Comparison of ENCODE assay signal across 12 mouse cellular contexts in the genomic region with DNA sequence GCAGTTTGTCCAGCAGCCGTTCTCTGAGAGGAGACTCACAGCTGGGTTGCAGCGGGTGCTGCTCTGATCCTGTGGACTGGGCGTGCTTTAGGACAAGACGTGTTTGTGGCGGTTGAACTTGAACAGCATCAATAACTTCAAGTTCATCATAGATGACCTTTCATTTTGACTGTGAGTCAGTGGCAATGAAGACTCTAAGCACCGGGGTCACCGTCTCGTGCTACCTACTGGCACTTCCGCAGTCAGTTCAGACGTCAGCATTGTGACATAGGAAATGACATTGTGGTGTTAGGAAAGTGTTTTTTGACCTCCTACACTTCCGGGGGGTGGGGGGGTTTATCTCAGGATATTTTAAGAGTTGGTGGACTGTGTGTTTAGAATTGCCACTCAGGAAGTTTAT.
DNase-seq lines count a peak whose midpoint lies in the region; ATAC-seq lines count a peak whose summit lies in the region.
"Had no signal": no experiment of that assay in that cellular context is flagged by ENCODE, and none has a peak within 500 bp of the region (broad histone marks: within the 10 kb centered on the region; RNA-seq: fewer than 3 reads in every experiment).

No protein-coding gene starts in this region.

- no peak for ATAC-seq in hindbrain, embryonic 13.5 days (ENCODE audit: low FRiP score)
- ATAC-seq in hindbrain, embryonic 16.5 days: no peak

- H3K27ac ChIP-seq in hindbrain, embryonic 13.5 days: no peak overlapping the region
- no peak overlapping the region for H3K27ac ChIP-seq in hindbrain, embryonic 16.5 days (ENCODE audit: low read depth, low read length)
- H3K27ac ChIP-seq: embryonic facial prominence, embryonic 12.5 days; heart, embryonic 15.5 days; kidney, postnatal 0 days had no signal

- H3K27me3 ChIP-seq in hindbrain, embryonic 13.5 days: no peaks in the 10 kb centered on the region
- H3K27me3 ChIP-seq in hindbrain, embryonic 16.5 days (replicated peaks; ENCODE audit: control insufficient read depth, insufficient read depth, low read length): no peaks in the 10 kb centered on the region
- H3K27me3 ChIP-seq: embryonic facial prominence, embryonic 12.5 days; heart, embryonic 15.5 days had no signal

- H3K4me1 ChIP-seq in hindbrain, embryonic 13.5 days (replicated peaks): peaks cover 40% of the 10 kb centered on the region
- peaks cover 12% of the 10 kb centered on the region for H3K4me1 ChIP-seq in hindbrain, embryonic 16.5 days (ENCODE audit: control insufficient read depth, insufficient read depth, low read depth, low read length)

- no peaks in the 10 kb centered on the region for H3K36me3 ChIP-seq in hindbrain, embryonic 13.5 days
- H3K36me3 ChIP-seq in hindbrain, embryonic 16.5 days (ENCODE audit: control insufficient read depth, insufficient read depth, low read length): no peaks in the 10 kb centered on the region
- H3K36me3 ChIP-seq: embryonic facial prominence, embryonic 12.5 days; heart, embryonic 15.5 days had no signal

- no peak overlapping the region for H3K4me3 ChIP-seq in hindbrain, embryonic 13.5 days
- H3K4me3 ChIP-seq in hindbrain, embryonic 16.5 days (ENCODE audit: low read length): no peak overlapping the region
- H3K4me3 ChIP-seq: embryonic facial prominence, embryonic 12.5 days; heart, embryonic 15.5 days had no signal

- no peaks in the 10 kb centered on the region for H3K9me3 ChIP-seq in hindbrain, embryonic 13.5 days
- H3K9me3 ChIP-seq in hindbrain, embryonic 16.5 days (ENCODE audit: control insufficient read depth, low read length): no peaks in the 10 kb centered on the region
- H3K9me3 ChIP-seq: embryonic facial prominence, embryonic 12.5 days; heart, embryonic 15.5 days had no signal

- H3K9ac ChIP-seq in hindbrain, embryonic 13.5 days: 0 out of 2 replicates have a peak overlapping the region, but pooled peaks have one; percentile 8
- no peak overlapping the region for H3K9ac ChIP-seq in hindbrain, embryonic 16.5 days (ENCODE audit: low read depth, low read length)
- H3K9ac ChIP-seq: embryonic facial prominence, embryonic 12.5 days; heart, embryonic 15.5 days had no signal

- WGBS in hindbrain, embryonic 13.5 days: 80% methylated on average over 11 of the region's 11 CpGs
- 82% methylated on average over 11 of the region's 11 CpGs for WGBS in hindbrain, embryonic 16.5 days

- peak; percentile 54 for DNase-seq in CD4-positive helper T cell, adult 2 months (ENCODE audit: low read depth, low spot score)
- peak; percentile 42 for DNase-seq in adrenal gland, postnatal 36 days
- peak; percentile 47 for DNase-seq in kidney, postnatal 14 days
- no peak for DNase-seq in cerebellum, adult 8-10 months
- DNase-seq in urinary bladder, adult 2 months (ENCODE audit: low spot score): no peak
- no peak for DNase-seq in cerebellum, postnatal 4 days (ENCODE audit: low spot score in 2 of 2)
- DNase-seq: right cerebral cortex, postnatal 14 days had no signal

- no peak overlapping the region for H3K4me2 ChIP-seq in hindbrain, embryonic 13.5 days
- no peak overlapping the region for H3K4me2 ChIP-seq in hindbrain, embryonic 16.5 days (ENCODE audit: low read length)
- H3K4me2 ChIP-seq: embryonic facial prominence, embryonic 12.5 days; heart, embryonic 15.5 days had no signal

Comparison
In these comparisons a context has a peak if more than half of its experiments do, and no peak if none do; other contexts are left out.
1. DNase-seq: peak in CD4-positive helper T cell, adult 2 months (single experiment), adrenal gland, postnatal 36 days (2 of 2) and kidney, postnatal 14 days (single experiment); none in cerebellum, adult 8-10 months (single experiment), urinary bladder, adult 2 months (single experiment) and cerebellum, postnatal 4 days (0 of 2).